Mouse (Mus musculus) limb, embryonic 14.5 days (tissue): ENCODE data around the gene Bcar3. TPM values are rescaled to one million over a fixed set of nuclear protein-coding genes. Genes with fewer than 3 reads are reported as not detected.

ENCODE experiments used
- ATAC-seq: fragments of 200-750 bp; cut with Nextera tagmentation; 2 replicates; pipeline ENCODE4 v1.8.0; 2017; ENCODE audit warnings: low read depth, moderate number of reproducible peaks, moderate TSS enrichment; ENCODE audit not compliant: low FRiP score
- DNase-seq: peaks from one replicate; pipeline ENCODE4 v3.0.0-alpha.2; 2015; ENCODE audit warnings: low spot score
- H3K27ac ChIP-seq: fragments of 300-500 bp; sonication (generic); replicated peaks from 2 replicates; pipeline ENCODE4 v1.5.1; 2014; ENCODE audit warnings: low read depth, mild to moderate bottlenecking, low read length, moderate library complexity, mixed read lengths
- H3K27me3 ChIP-seq: fragments of 300-500 bp; sonication (generic); 2 replicates; pipeline ENCODE4 v1.6.1; 2014; ENCODE audit warnings: low read length, mixed read lengths; ENCODE audit not compliant: control insufficient read depth, insufficient read depth
- H3K36me3 ChIP-seq: fragments of 300-500 bp; sonication (generic); 2 replicates; pipeline ENCODE4 v1.6.1; 2014; ENCODE audit warnings: mild to moderate bottlenecking, low read length, moderate library complexity, mixed read lengths; ENCODE audit not compliant: control insufficient read depth, insufficient read depth
- H3K4me1 ChIP-seq: fragments of 300-500 bp; sonication (generic); 2 replicates; pipeline ENCODE4 v1.6.1; 2014; ENCODE audit warnings: antibody characterized with exemption, low read length, mixed read lengths; ENCODE audit not compliant: control insufficient read depth, insufficient read depth
- H3K4me2 ChIP-seq: fragments of 300-500 bp; sonication (generic); replicated peaks from 2 replicates; pipeline ENCODE4 v1.6.1; 2014; ENCODE audit warnings: low read depth, mild to moderate bottlenecking, low read length, moderate library complexity; ENCODE audit not compliant: severe bottlenecking
- H3K4me3 ChIP-seq: fragments of 300-500 bp; sonication (generic); replicated peaks from 2 replicates; pipeline ENCODE4 v1.5.1; 2014; ENCODE audit warnings: low read length
- H3K9ac ChIP-seq: fragments of 300-500 bp; sonication (generic); 2 replicates; pipeline ENCODE4 v1.6.1; 2014; ENCODE audit warnings: mild to moderate bottlenecking, low read depth, low read length, moderate library complexity; ENCODE audit not compliant: severe bottlenecking
- H3K9me3 ChIP-seq: fragments of 300-500 bp; sonication (generic); 2 replicates; pipeline ENCODE4 v1.6.1; 2016; ENCODE audit warnings: low read length; ENCODE audit not compliant: control insufficient read depth
- POLR2A ChIP-seq: fragments of 200-500 bp; IDR thresholded peaks from 2 replicates; pipeline ENCODE4 v1.8.0; 2012; ENCODE audit warnings: inconsistent platforms, mild to moderate bottlenecking, moderate library complexity, borderline replicate concordance; ENCODE audit not compliant: insufficient read depth, insufficient read length; ENCODE audit errors: extremely low read depth
- WGBS: fragments of 180-500 bp; shearing (Covaris S2); extraction: QIAGEN DNeasy Blood & Tissue Kit; methylation state at CpG from one replicate; pipeline ENCODE4 v1.1.7; 2014; 5-methylcytosine and 5-hydroxymethylcytosine counted together
- polyA plus RNA-seq, 2 experiments: library from polyadenylated mRNA; depleted of rRNA in 1 of 2; stranded (reverse) in 1 of 2; unstranded in 1 of 2; fragments of >200 nt; fragmentation: Nextera tagmentation in 1 of 2; extraction: Ambion mirVana in 1 of 2; gene quantifications; 2 replicates each; pipeline versions ENCODE4 v1.2.1 to v1.2.3; 2012 to 2014

Gene Bcar3
- polyA plus RNA-seq, 2 experiments: 7.8 to 7.9 TPM

DNA sequence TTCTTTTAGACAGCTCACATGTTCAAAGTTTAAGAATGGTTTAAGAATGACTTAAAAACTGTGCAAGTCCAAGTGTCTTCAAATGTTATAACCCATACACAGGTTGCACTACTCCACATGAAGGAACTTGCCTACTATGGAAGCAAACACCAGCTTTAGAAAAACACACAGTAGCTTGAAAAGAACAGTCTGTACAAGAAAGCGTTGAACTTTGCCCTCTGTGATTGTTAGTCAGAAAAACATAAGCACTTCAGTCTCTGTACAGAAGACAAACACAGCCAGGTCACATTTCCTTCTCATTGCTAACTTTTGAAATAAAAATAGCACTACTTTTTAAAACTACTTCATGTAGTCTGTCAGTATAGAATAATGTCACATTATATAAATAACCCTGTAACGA is 244.9 kb downstream of the Bcar3 start:
- WGBS: 83% methylated on average over 2 of the region's 2 CpGs
- H3K9me3 ChIP-seq: no peaks in the 10 kb centered on the region
- ATAC-seq (no peak), DNase-seq (no peak)
- no peaks in the 10 kb centered on the region for H3K4me1 ChIP-seq
- no peak overlapping the region for H3K4me3 ChIP-seq
- TF ChIP-seq POLR2A: no peak
- H3K4me2 ChIP-seq: no peak overlapping the region
- no peaks in the 10 kb centered on the region for H3K27me3 ChIP-seq
- no peak overlapping the region for H3K9ac ChIP-seq
- H3K36me3 ChIP-seq: peaks cover 66% of the 10 kb centered on the region
- H3K27ac ChIP-seq: no peak overlapping the region

DNA sequence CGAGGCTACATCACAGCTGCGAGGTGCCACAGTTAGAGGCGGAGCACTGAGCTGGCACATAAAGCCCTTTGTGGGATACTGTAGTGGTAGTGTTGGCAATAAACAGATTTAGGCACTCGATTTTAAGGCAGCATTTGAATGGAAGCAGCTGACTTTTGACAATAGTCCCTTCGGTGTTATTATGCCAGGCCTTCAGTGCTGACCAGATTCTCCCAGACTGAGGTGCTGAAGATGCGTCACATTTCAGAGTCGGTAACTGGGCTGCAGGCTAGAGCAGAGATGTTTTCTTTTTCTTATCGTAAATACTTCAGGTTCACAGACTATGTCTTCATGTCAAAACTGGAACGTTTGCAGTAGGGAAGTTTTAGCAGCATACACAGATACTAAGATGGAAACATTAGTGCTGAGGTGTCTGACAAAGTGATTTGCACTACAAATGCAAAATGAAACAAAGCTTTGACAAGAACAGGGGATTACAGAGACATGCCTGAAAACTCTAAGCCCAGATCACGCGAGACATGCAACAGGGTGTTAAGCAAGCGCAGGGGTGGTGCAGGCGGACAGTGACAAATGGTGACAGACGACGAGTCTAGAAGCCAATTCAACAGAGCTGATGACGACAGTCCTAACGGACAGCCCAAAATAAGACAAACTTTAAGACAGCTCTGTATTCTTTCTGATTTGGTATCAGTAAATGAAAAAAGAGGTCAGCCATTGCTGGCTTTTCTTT is 246.2 kb downstream of the Bcar3 start:
- ATAC-seq (no peak), DNase-seq (no peak)
- Histone ChIP-seq H3K27me3 (no peaks in the 10 kb centered on the region), H3K36me3 (peaks cover 77% of the 10 kb centered on the region), H3K9ac (no peak overlapping the region), H3K4me1 (no peaks in the 10 kb centered on the region), H3K9me3 (no peaks in the 10 kb centered on the region), H3K27ac (no peak overlapping the region), H3K4me3 (no peak overlapping the region), H3K4me2 (no peak overlapping the region)
- WGBS: 83% methylated on average over 17 of the region's 17 CpGs
- no peak for TF ChIP-seq POLR2A

DNA sequence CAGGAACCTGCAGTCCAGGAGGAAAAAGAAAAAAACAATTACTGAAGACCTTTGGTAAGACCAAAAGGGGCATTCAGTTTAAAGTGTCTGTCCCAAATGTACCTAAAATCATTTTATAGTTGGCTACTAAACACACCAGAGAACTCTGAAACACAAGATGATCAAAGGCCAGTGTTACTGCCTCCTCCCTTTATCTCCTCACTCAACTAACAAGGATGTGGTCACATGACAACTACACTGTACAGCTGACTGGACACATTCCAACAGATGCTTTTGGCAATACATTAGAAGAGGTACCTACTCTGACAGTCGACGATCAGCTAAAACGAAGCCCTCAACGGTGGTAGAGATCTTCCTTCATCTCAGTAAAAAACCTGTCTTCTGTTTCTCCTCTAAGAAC is 247.0 kb downstream of the Bcar3 start:
- Histone ChIP-seq H3K9me3 (no peaks in the 10 kb centered on the region), H3K4me1 (no peaks in the 10 kb centered on the region), H3K27me3 (no peaks in the 10 kb centered on the region), H3K36me3 (peaks cover 84% of the 10 kb centered on the region), H3K4me3 (no peak overlapping the region), H3K27ac (no peak overlapping the region), H3K4me2 (no peak overlapping the region), H3K9ac (no peak overlapping the region)
- 87% methylated on average over 4 of the region's 4 CpGs for WGBS
- ATAC-seq: no peak
- no peak for TF ChIP-seq POLR2A
- DNase-seq: no peak

DNA sequence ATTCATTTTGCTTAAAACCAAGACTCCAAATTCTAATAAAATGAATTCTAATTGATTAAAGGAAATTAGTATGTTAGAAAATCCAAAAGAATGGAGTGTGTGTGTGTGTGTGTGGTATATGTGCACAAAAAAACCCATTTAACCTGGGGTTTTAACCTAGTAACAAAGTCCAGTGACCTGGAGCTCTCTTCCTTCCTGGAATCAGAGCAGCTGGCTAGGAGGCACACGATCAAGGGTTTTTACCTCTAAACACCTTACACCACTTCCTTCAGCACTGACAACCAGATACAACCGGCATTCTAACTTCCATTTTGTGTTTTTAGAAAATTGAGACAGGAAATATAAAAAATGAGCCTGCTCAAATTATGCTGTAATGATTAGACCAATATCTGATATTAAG is 251.4 kb downstream of the Bcar3 start:
- Histone ChIP-seq H3K4me3 (no peak overlapping the region), H3K4me2 (no peak overlapping the region), H3K27me3 (no peaks in the 10 kb centered on the region), H3K9ac (no peak overlapping the region), H3K27ac (no peak overlapping the region), H3K36me3 (peaks cover 78% of the 10 kb centered on the region), H3K4me1 (no peaks in the 10 kb centered on the region), H3K9me3 (no peaks in the 10 kb centered on the region)
- 80% methylated on average over 2 of the region's 2 CpGs for WGBS
- no peak for TF ChIP-seq POLR2A
- no peak for DNase-seq
- ATAC-seq: no peak

DNA sequence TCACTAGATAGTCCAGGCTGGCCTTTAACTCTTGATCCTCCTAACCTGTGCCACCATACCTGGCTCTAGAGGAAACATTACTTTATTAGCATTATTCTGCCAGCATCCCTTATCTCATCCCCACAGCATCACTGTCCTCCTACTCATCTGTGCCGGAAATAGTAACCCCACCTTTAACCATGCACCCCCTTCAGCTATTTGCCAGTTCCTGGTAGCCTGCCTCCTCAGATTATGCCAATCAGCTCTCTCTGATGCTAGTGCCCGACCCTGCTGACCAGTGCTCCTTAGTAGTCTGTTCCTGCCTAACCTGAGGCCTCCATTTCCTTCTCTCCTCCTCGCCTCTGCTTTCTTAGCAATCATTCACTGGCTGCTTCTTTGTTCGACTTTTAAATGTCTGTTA is 253.5 kb downstream of the Bcar3 start:
- Histone ChIP-seq H3K27ac (no peak overlapping the region), H3K36me3 (peaks cover 58% of the 10 kb centered on the region), H3K9ac (no peak overlapping the region), H3K9me3 (no peaks in the 10 kb centered on the region), H3K4me2 (no peak overlapping the region), H3K27me3 (no peaks in the 10 kb centered on the region), H3K4me1 (no peaks in the 10 kb centered on the region), H3K4me3 (no peak overlapping the region)
- WGBS: 91% methylated on average over 4 of the region's 4 CpGs
- ATAC-seq (no peak), DNase-seq (no peak)
- no peak for TF ChIP-seq POLR2A
